Mouse (Mus musculus) lung, embryonic 15.5 days (tissue): ENCODE data around the gene Etfa. TPM values are rescaled to one million over a fixed set of nuclear protein-coding genes. Genes with fewer than 3 reads are reported as not detected.

Experiments used
- ATAC-seq: fragments of 200-750 bp; cut with Nextera tagmentation; 2 replicates; pipeline ENCODE4 v1.8.0; 2017; ENCODE audit warnings: moderate number of reproducible peaks, borderline replicate concordance; ENCODE audit not compliant: low FRiP score, low TSS enrichment; ENCODE audit errors: extremely low read depth
- H3K27ac ChIP-seq: fragments of 300-500 bp; sonication (generic); 2 replicates; pipeline ENCODE4 v1.5.1; 2015; ENCODE audit warnings: moderate library complexity, mild to moderate bottlenecking, inconsistent platforms
- H3K27me3 ChIP-seq: fragments of 300-500 bp; sonication (generic); 2 replicates; pipeline ENCODE4 v1.6.1; 2015; ENCODE audit warnings: inconsistent platforms
- H3K36me3 ChIP-seq: fragments of 300-500 bp; sonication (generic); 2 replicates; pipeline ENCODE4 v1.6.1; 2015; ENCODE audit warnings: inconsistent platforms
- H3K4me1 ChIP-seq: fragments of 300-500 bp; sonication (generic); 2 replicates; pipeline ENCODE4 v1.6.1; 2015; ENCODE audit warnings: inconsistent platforms
- H3K4me2 ChIP-seq: fragments of 300-500 bp; sonication (generic); 2 replicates; pipeline ENCODE4 v1.6.1; 2015; ENCODE audit warnings: inconsistent platforms, mild to moderate bottlenecking, moderate library complexity
- H3K4me3 ChIP-seq: fragments of 300-500 bp; sonication (generic); 2 replicates; pipeline ENCODE4 v1.5.1; 2015; ENCODE audit warnings: mild to moderate bottlenecking, inconsistent platforms
- H3K9ac ChIP-seq: fragments of 300-500 bp; sonication (generic); 2 replicates; pipeline ENCODE4 v1.6.1; 2015; ENCODE audit warnings: inconsistent platforms
- H3K9me3 ChIP-seq: fragments of 300-500 bp; sonication (generic); 2 replicates; pipeline ENCODE4 v1.6.1; 2016; ENCODE audit warnings: inconsistent platforms
- WGBS: fragments of 180-500 bp; shearing (Covaris S2); methylation state at CpG from one replicate; pipeline ENCODE4 v1.1.7; 2015; 5-methylcytosine and 5-hydroxymethylcytosine counted together
- polyA plus RNA-seq: library from polyadenylated mRNA; unstranded; fragments of >200 nt; fragmentation: Nextera tagmentation; extraction: Ambion mirVana; gene quantifications from 2 replicates; pipeline ENCODE4 v1.2.1, GENCODE M21; 2015

The Etfa gene
- 205 and 209 TPM in 2 replicates for polyA plus RNA-seq

- WGBS = under 1% methylated on average over 47 of the region's 47 CpGs
- ATAC-seq = peak; percentile 99
- peak within 1 kb of the TSS; percentile 92 for H3K9ac ChIP-seq
- peaks cover 12% of the 10 kb centered on the region for H3K4me1 ChIP-seq
- H3K9me3 ChIP-seq = no peaks in the 10 kb centered on the region
- H3K36me3 ChIP-seq = no peaks in the 10 kb centered on the region
- H3K27me3 ChIP-seq = peaks cover 10% of the 10 kb centered on the region; the same call in 1 of the 2 replicates
- peak within 1 kb of the TSS; percentile 98 for H3K4me3 ChIP-seq
- peak within 1 kb of the TSS; percentile 89 for H3K27ac ChIP-seq
- H3K4me2 ChIP-seq = peak within 1 kb of the TSS; percentile 85
Measured at GRCm38 (mm10) chr9:55512027-55512543, at the start of gene Etfa. TSS of gene Etfa (minus strand) at chr9:55512243.

- Histone ChIP-seq H3K36me3 (no peaks in the 10 kb centered on the region), H3K9ac (no peak overlapping the region), H3K27ac (no peak overlapping the region), H3K4me3 (no peak overlapping the region), H3K9me3 (no peaks in the 10 kb centered on the region), H3K27me3 (no peaks in the 10 kb centered on the region), H3K4me1 (no peaks in the 10 kb centered on the region), H3K4me2 (no peak overlapping the region)
- 83% methylated on average over 1 of the region's 1 CpGs for WGBS
- no peak for ATAC-seq
Measured at GRCm38 (mm10) chr9:55560960-55561359, 48.9 kb upstream of the Etfa start.

- no peak overlapping the region for H3K27ac ChIP-seq
- 31% methylated on average over 1 of the region's 1 CpGs for WGBS
- H3K27me3 ChIP-seq = peaks cover 2% of the 10 kb centered on the region
- H3K4me1 ChIP-seq = no peaks in the 10 kb centered on the region
- no peaks in the 10 kb centered on the region for H3K36me3 ChIP-seq
- ATAC-seq = no peak
- no peak overlapping the region for H3K9ac ChIP-seq
- no peak overlapping the region for H3K4me2 ChIP-seq
- no peaks in the 10 kb centered on the region for H3K9me3 ChIP-seq
- no peak overlapping the region for H3K4me3 ChIP-seq
Measured at GRCm38 (mm10) chr9:55554986-55555385, 42.9 kb upstream of the Etfa start.

DNA sequence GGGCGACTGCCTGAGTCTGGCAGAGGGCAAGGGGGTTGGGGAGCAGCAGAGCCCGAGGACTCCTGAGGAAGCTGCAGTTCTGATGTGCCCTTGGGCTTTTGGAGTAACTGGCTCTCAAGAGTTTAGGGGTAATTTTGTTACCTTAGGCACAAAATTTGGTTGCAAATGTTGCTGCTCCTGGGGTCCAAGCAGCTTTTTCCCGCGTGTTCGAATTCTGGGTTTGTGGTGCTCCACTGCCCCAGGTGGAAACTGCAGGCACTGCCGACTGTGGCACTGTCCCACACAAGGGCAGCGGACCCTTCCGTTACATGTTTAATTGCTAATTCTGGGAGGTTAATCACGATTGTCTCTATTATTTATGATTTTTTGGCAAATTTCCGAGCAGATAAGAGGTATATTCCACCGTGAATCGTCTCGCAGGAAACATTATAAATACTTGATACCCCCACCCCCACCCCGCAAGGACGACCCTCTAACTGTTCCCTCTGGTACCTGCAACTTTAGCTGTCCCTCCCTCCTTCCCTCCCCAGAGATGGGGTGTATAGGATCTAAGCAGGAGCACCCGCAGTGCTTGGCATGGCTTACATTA is 37.4 kb upstream of the Etfa start:
- H3K9ac ChIP-seq = no peak overlapping the region
- H3K27me3 ChIP-seq = peaks cover 58% of the 10 kb centered on the region
- WGBS = 12% methylated on average over 16 of the region's 16 CpGs

DNA sequence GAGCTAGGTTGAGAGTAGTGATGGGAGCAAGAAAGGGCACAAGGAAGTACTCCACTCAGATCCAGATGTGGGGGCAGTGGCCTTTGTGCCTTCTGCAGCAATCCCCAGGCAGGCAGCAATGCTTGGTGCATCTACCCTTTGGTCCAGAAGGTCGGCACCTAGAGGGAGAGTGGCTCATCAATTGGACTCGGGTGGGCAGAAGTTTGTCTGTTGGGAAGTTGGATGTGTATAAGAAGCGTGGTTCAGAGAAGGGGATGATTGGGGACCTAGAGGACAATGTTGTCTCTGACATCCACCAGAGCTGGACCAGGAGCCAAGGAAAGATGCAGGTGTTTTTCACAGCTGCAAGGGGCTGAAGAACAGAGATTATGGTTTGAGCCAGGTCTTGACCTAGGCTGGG is 36.8 kb upstream of the Etfa start:
- 27% methylated on average over 3 of the region's 3 CpGs for WGBS
- H3K9me3 ChIP-seq = no peaks in the 10 kb centered on the region
- no peak overlapping the region for H3K27ac ChIP-seq
- H3K9ac ChIP-seq = no peak overlapping the region
- H3K4me1 ChIP-seq = peaks cover 34% of the 10 kb centered on the region
- H3K27me3 ChIP-seq = peaks cover 63% of the 10 kb centered on the region
- no peak overlapping the region for H3K4me2 ChIP-seq
- ATAC-seq = no peak
- H3K4me3 ChIP-seq = no peak overlapping the region
- H3K36me3 ChIP-seq = no peaks in the 10 kb centered on the region

More for the DNA sequence above, 37.4 kb upstream of the Etfa start:
- H3K9me3 ChIP-seq = no peaks in the 10 kb centered on the region
- ATAC-seq = no peak
- 0 out of 2 replicates have a peak overlapping the region, but pooled peaks have one; percentile 7 for H3K4me2 ChIP-seq
- H3K36me3 ChIP-seq = no peaks in the 10 kb centered on the region
- no peak overlapping the region for H3K27ac ChIP-seq
- peaks cover 28% of the 10 kb centered on the region for H3K4me1 ChIP-seq
- H3K4me3 ChIP-seq = no peak overlapping the region

DNA sequence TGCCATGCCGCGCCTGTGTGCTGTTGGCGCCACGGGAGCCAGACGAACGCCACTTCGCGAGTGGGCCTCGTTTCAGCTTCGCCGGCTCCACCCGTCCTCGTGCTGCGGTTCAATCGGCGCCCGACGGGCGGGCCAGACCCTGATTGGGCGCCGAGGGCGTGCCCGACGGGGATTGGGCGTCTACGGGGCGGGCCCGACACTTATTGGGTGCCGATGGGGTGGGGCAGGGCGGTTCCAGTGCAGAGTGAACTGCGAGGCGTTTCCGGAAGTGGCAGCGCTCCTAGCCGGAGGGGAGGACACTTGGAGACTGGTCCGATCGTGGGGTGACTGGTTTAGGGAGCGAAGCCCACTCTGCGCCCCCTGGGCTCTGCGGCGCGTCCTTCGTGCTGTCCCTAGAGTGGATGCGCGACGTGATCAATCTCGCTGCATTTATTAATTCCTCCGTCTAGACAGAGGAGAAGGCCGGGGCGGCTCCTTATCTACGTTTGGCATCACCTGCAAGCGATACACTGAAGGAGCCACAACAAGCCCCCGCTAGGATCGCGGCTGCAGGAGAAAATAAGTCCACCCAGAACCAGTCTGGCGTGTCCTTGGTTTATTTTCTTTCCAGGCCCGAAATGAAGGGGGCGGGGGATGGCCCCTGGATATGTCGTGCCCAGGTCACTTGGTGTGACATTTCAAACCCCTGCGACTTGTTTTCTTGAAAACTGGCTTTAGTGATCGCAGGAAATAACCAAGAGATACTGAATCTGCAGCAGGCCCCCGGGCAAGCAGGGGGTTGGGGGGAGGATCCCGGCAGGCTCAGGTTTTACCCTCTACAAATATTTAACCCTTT is 34.4 kb upstream of the Etfa start:
- Histone ChIP-seq H3K9me3 (no peaks in the 10 kb centered on the region), H3K36me3 (no peaks in the 10 kb centered on the region), H3K4me3 (peak overlapping the region; percentile 28), H3K4me1 (peaks cover 52% of the 10 kb centered on the region), H3K27ac (no peak overlapping the region), H3K9ac (no peak overlapping the region), H3K27me3 (peaks cover 86% of the 10 kb centered on the region), H3K4me2 (peak overlapping the region; percentile 53)
- WGBS = 3% methylated on average over 62 of the region's 63 CpGs
- peak; percentile 50 for ATAC-seq

DNA sequence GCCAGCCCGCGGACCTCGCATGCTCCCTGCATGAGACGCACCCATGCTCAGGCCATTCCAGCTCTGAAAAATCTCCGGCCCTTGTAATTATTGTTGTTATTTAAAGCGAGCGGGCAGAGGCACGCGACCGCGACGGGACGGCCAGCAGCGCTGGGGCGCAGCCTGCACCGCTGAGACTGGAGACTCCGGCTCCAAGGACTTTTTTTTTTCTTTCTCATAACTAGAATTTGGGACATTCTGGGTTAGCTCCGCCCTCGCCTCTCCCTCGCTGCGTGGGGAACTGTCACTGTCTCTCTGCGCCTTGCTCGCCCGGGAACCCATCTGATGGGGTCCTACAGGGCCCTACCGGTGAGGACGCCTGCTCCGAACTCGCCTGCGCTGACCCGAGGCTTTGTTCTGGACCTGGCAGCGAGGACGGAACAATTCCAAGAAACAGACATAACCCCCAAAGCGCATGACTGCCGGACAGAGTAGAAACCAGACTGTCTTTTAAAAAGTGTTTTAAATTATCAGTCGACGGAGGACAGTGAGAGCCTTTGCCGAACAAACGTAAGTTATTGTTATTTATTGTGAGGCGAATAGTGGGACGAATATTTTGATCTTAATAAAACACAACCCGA is 33.6 kb upstream of the Etfa start:
- Histone ChIP-seq H3K9ac (no peak overlapping the region), H3K27me3 (peaks cover 93% of the 10 kb centered on the region), H3K9me3 (no peaks in the 10 kb centered on the region), H3K4me2 (peak overlapping the region; percentile 53), H3K4me3 (peak overlapping the region; percentile 28), H3K36me3 (no peaks in the 10 kb centered on the region), H3K4me1 (peaks cover 60% of the 10 kb centered on the region), H3K27ac (no peak overlapping the region)
- WGBS = 7% methylated on average over 41 of the region's 41 CpGs
- ATAC-seq = no peak

- H3K9ac ChIP-seq = no peak overlapping the region
- H3K27me3 ChIP-seq = peaks cover 98% of the 10 kb centered on the region
- H3K9me3 ChIP-seq = no peaks in the 10 kb centered on the region
- no peaks in the 10 kb centered on the region for H3K36me3 ChIP-seq
- no peak overlapping the region for H3K27ac ChIP-seq
- H3K4me1 ChIP-seq = peaks cover 64% of the 10 kb centered on the region
- peak overlapping the region; percentile 42 for H3K4me2 ChIP-seq
- 4% methylated on average over 30 of the region's 30 CpGs for WGBS
- H3K4me3 ChIP-seq = peak overlapping the region; percentile 16
- ATAC-seq = no peak
Measured at GRCm38 (mm10) chr9:55544861-55545555, 33.0 kb upstream of the Etfa start.

- no peak overlapping the region for H3K9ac ChIP-seq
- H3K27ac ChIP-seq = no peak overlapping the region
- H3K4me1 ChIP-seq = peaks cover 59% of the 10 kb centered on the region
- H3K9me3 ChIP-seq = no peaks in the 10 kb centered on the region
- H3K27me3 ChIP-seq = peaks cover 97% of the 10 kb centered on the region
- whole genome bisulfite sequencing = 3% methylated on average over 46 of the region's 46 CpGs
- H3K4me3 ChIP-seq = peak overlapping the region; percentile 18
- H3K36me3 ChIP-seq = no peaks in the 10 kb centered on the region
- no peak for ATAC-seq
- H3K4me2 ChIP-seq = peak overlapping the region; percentile 42
Measured at GRCm38 (mm10) chr9:55543703-55544401, 31.8 kb upstream of the Etfa start.

DNA sequence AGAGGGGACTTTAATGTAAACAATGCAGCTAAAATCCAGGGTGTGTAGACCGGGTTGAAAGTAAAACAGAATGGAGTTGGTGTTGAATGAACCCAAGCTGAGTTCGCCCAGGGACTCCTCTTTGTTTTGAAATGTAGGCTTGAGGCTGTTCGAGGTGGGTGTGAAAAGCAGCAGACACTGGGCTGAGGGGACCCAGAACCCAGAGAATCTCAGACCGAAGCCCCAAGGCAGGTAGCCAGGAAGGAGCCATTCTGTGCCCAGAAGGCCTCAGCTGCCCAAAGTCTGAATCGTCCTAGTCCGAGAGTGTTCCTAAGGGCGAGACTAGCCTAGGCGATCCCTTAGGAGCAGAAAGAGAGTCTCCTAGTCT is 31.3 kb upstream of the Etfa start:
- ATAC-seq = no peak
- peaks cover 62% of the 10 kb centered on the region for H3K4me1 ChIP-seq
- H3K9me3 ChIP-seq = no peaks in the 10 kb centered on the region
- H3K27me3 ChIP-seq = peaks cover 97% of the 10 kb centered on the region
- H3K4me2 ChIP-seq = no peak overlapping the region
- no peaks in the 10 kb centered on the region for H3K36me3 ChIP-seq
- 37% methylated on average over 8 of the region's 8 CpGs for WGBS
- H3K27ac ChIP-seq = no peak overlapping the region
- no peak overlapping the region for H3K9ac ChIP-seq
- H3K4me3 ChIP-seq = no peak overlapping the region
